Mouse (Mus musculus) hindbrain, embryonic 11.5 days (tissue): ENCODE results near the gene Pik3ca. TPM values are rescaled to one million over a fixed set of nuclear protein-coding genes. Genes with fewer than 3 reads are reported as not detected.

Experiments
- ATAC-seq: fragments of 200-750 bp; cut with Nextera tagmentation; 2 replicates; pipeline ENCODE4 v1.8.0; 2017; ENCODE audit warnings: mild to moderate bottlenecking, moderate TSS enrichment, moderate library complexity; ENCODE audit not compliant: low FRiP score
- DNase-seq: peaks from one replicate; pipeline ENCODE4 v3.0.0-alpha.2; 2015; ENCODE audit warnings: low spot score
- H3K27ac ChIP-seq: fragments of 300-500 bp; sonication (generic); 2 replicates; pipeline ENCODE4 v1.5.1; 2014; ENCODE audit warnings: mild to moderate bottlenecking, low read depth, low read length
- H3K27me3 ChIP-seq: fragments of 300-500 bp; sonication (generic); 2 replicates; pipeline ENCODE4 v1.6.1; 2014; ENCODE audit warnings: mild to moderate bottlenecking, low read length, moderate library complexity, mixed read lengths; ENCODE audit not compliant: control insufficient read depth, insufficient read depth
- H3K36me3 ChIP-seq: fragments of 300-500 bp; sonication (generic); 2 replicates; pipeline ENCODE4 v1.6.1; 2014; ENCODE audit warnings: mild to moderate bottlenecking, low read length, moderate library complexity, mixed read lengths; ENCODE audit not compliant: control insufficient read depth, insufficient read depth
- H3K4me1 ChIP-seq: fragments of 300-500 bp; sonication (generic); replicated peaks from 2 replicates; pipeline ENCODE4 v1.6.1; 2014; ENCODE audit warnings: low read length, mixed read lengths; ENCODE audit not compliant: control insufficient read depth, insufficient read depth
- H3K4me2 ChIP-seq: fragments of 300-500 bp; sonication (generic); replicated peaks from 2 replicates; pipeline ENCODE4 v1.6.1; 2014; ENCODE audit warnings: mild to moderate bottlenecking, low read depth, low read length
- H3K4me3 ChIP-seq: fragments of 300-500 bp; sonication (generic); 2 replicates; pipeline ENCODE4 v1.5.1; 2014; ENCODE audit warnings: low read depth, low read length
- H3K9ac ChIP-seq: fragments of 300-500 bp; sonication (generic); 2 replicates; pipeline ENCODE4 v1.6.1; 2014; ENCODE audit warnings: low read depth, low read length
- H3K9me3 ChIP-seq: fragments of 300-500 bp; sonication (generic); 2 replicates; pipeline ENCODE4 v1.6.1; 2016; ENCODE audit warnings: low read length; ENCODE audit not compliant: control insufficient read depth
- WGBS: fragments of 180-500 bp; shearing (Covaris S2); extraction: QIAGEN DNeasy Blood & Tissue Kit; methylation state at CpG from one replicate; pipeline ENCODE4 v1.1.7; 2014; 5-methylcytosine and 5-hydroxymethylcytosine counted together
- polyA plus RNA-seq: library from polyadenylated mRNA; unstranded; fragments of >200 nt; fragmentation: Nextera tagmentation; extraction: Ambion mirVana; gene quantifications from 2 replicates; pipeline ENCODE4 v1.2.1, GENCODE M21; 2014

Gene Pik3ca
- polyA plus RNA-seq, 1 experiment from 2014 or later = 21.6 TPM

GRCm38 (mm10) chr3:32371957-32372356, 25.5 kb upstream of the Pik3ca start:
- no peak overlapping the region for H3K9ac ChIP-seq
- H3K36me3 ChIP-seq = no peaks in the 10 kb centered on the region
- WGBS = 83% methylated on average over 7 of the region's 7 CpGs
- H3K27me3 ChIP-seq = no peaks in the 10 kb centered on the region
- no peaks in the 10 kb centered on the region for H3K9me3 ChIP-seq
- no peak overlapping the region for H3K27ac ChIP-seq
- no peak overlapping the region for H3K4me2 ChIP-seq
- DNase-seq (no peak), ATAC-seq (no peak)
- no peaks in the 10 kb centered on the region for H3K4me1 ChIP-seq
- no peak overlapping the region for H3K4me3 ChIP-seq

GRCm38 (mm10) chr3:32372470-32372869, 25.0 kb upstream of the Pik3ca start:
- H3K4me3 ChIP-seq = no peak overlapping the region

GRCm38 (mm10) chr3:32373236-32373635, 24.2 kb upstream of the Pik3ca start:
- no peak overlapping the region for H3K4me3 ChIP-seq
- no peak overlapping the region for H3K4me2 ChIP-seq
- 94% methylated on average over 6 of the region's 6 CpGs for WGBS
- H3K9ac ChIP-seq = no peak overlapping the region
- no peaks in the 10 kb centered on the region for H3K9me3 ChIP-seq
- no peaks in the 10 kb centered on the region for H3K27me3 ChIP-seq
- H3K4me1 ChIP-seq = no peaks in the 10 kb centered on the region
- ATAC-seq (no peak), DNase-seq (no peak)
- no peaks in the 10 kb centered on the region for H3K36me3 ChIP-seq
- H3K27ac ChIP-seq = no peak overlapping the region

More at GRCm38 (mm10) chr3:32372470-32372869, 25.0 kb upstream of the Pik3ca start:
- Histone ChIP-seq H3K9me3 (no peaks in the 10 kb centered on the region), H3K9ac (no peak overlapping the region), H3K36me3 (no peaks in the 10 kb centered on the region), H3K27me3 (no peaks in the 10 kb centered on the region), H3K27ac (no peak overlapping the region), H3K4me1 (no peaks in the 10 kb centered on the region), H3K4me2 (no peak overlapping the region)
- DNase-seq = no peak
- WGBS = 94% methylated on average over 8 of the region's 8 CpGs
- ATAC-seq = no peak

GRCm38 (mm10) chr3:32379891-32380290, 17.6 kb upstream of the Pik3ca start:
- WGBS = 32% methylated on average over 2 of the region's 2 CpGs

GRCm38 (mm10) chr3:32381556-32381955, 15.9 kb upstream of the Pik3ca start:
- Histone ChIP-seq H3K36me3 (no peaks in the 10 kb centered on the region), H3K4me3 (no peak overlapping the region), H3K4me2 (no peak overlapping the region), H3K4me1 (no peaks in the 10 kb centered on the region), H3K9me3 (no peaks in the 10 kb centered on the region), H3K27ac (no peak overlapping the region), H3K9ac (no peak overlapping the region), H3K27me3 (no peaks in the 10 kb centered on the region)
- 83% methylated on average over 3 of the region's 3 CpGs for WGBS
- ATAC-seq = no peak
- DNase-seq = no peak

More at GRCm38 (mm10) chr3:32379891-32380290, 17.6 kb upstream of the Pik3ca start:
- Histone ChIP-seq H3K27ac (no peak overlapping the region), H3K4me2 (no peak overlapping the region), H3K4me1 (no peaks in the 10 kb centered on the region), H3K4me3 (no peak overlapping the region), H3K9me3 (no peaks in the 10 kb centered on the region), H3K9ac (no peak overlapping the region), H3K27me3 (no peaks in the 10 kb centered on the region), H3K36me3 (no peaks in the 10 kb centered on the region)
- DNase-seq (no peak), ATAC-seq (no peak)

- DNase-seq (no peak), ATAC-seq (no peak)
- Histone ChIP-seq H3K4me1 (no peaks in the 10 kb centered on the region), H3K36me3 (no peaks in the 10 kb centered on the region), H3K9ac (no peak overlapping the region), H3K9me3 (no peaks in the 10 kb centered on the region), H3K27ac (no peak overlapping the region), H3K4me3 (no peak overlapping the region), H3K4me2 (no peak overlapping the region), H3K27me3 (no peaks in the 10 kb centered on the region)
- WGBS = 90% methylated on average over 4 of the region's 4 CpGs
These were observed 4.6 kb upstream of the Pik3ca start for GRCm38 (mm10) chr3:32392841-32393240.

- DNase-seq (no peak), ATAC-seq (no peak)
- H3K4me2 ChIP-seq = no peak overlapping the region
- H3K4me1 ChIP-seq = no peaks in the 10 kb centered on the region
- H3K27ac ChIP-seq = no peak overlapping the region
- H3K36me3 ChIP-seq = no peaks in the 10 kb centered on the region
- H3K4me3 ChIP-seq = no peak overlapping the region
- no peaks in the 10 kb centered on the region for H3K9me3 ChIP-seq
- no peak overlapping the region for H3K9ac ChIP-seq
- WGBS = 86% methylated on average over 8 of the region's 8 CpGs
- H3K27me3 ChIP-seq = no peaks in the 10 kb centered on the region
These were observed 3.5 kb upstream of the Pik3ca start for GRCm38 (mm10) chr3:32393986-32394385.

- Histone ChIP-seq H3K36me3 (no peaks in the 10 kb centered on the region), H3K4me1 (no peaks in the 10 kb centered on the region), H3K4me3 (peak overlapping the region; percentile 88), H3K9me3 (no peaks in the 10 kb centered on the region), H3K27ac (peak overlapping the region; percentile 97), H3K27me3 (no peaks in the 10 kb centered on the region), H3K4me2 (peak overlapping the region; percentile 58), H3K9ac (peak overlapping the region; percentile 58)
- peak; percentile 4 for ATAC-seq
- DNase-seq = peak; percentile 53
- WGBS = 28% methylated on average over 23 of the region's 24 CpGs
These were observed 1.5 kb upstream of the Pik3ca start for GRCm38 (mm10) chr3:32395771-32396551.

GRCm38 (mm10) chr3:32396794-32397460, 544 bp upstream of the Pik3ca start:
- no peaks in the 10 kb centered on the region for H3K36me3 ChIP-seq
- H3K27ac ChIP-seq = peak overlapping the region; percentile 97
- H3K4me3 ChIP-seq = peak overlapping the region; percentile 88
- H3K27me3 ChIP-seq = no peaks in the 10 kb centered on the region
- ATAC-seq (peak; percentile 98), DNase-seq (peak; percentile 99)
- H3K4me1 ChIP-seq = no peaks in the 10 kb centered on the region
- no peaks in the 10 kb centered on the region for H3K9me3 ChIP-seq
- WGBS = under 1% methylated on average over 47 of the region's 77 CpGs
- peak overlapping the region; percentile 80 for H3K9ac ChIP-seq
- H3K4me2 ChIP-seq = peak overlapping the region; percentile 58
